Mouse (Mus musculus): ENCODE data around the gene Trib2.

The Trib2 gene

DNA sequence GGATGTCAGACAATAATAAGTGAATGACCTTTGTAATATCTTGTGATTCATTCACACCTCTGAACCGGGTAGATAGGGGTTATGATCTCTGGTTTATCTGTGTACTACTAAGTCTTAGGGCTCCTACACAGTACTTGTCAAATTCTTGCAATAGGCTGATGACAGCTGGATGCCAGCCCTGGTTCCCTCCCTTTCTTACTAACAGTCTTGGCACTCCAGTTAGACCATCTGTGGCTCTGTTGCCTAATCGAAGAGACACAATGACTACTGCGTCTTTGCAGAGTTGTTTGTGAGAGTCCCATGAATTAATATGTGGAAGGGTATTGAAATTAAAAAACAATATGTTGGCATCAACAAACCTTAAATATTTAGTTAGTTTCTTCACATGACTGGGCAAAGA is 48.2 kb downstream of the Trib2 start:
- peak in 1 of 2 experiments; percentile 35 for DNase-seq (ENCODE audit: low spot score in 2 of 2)

DNA sequence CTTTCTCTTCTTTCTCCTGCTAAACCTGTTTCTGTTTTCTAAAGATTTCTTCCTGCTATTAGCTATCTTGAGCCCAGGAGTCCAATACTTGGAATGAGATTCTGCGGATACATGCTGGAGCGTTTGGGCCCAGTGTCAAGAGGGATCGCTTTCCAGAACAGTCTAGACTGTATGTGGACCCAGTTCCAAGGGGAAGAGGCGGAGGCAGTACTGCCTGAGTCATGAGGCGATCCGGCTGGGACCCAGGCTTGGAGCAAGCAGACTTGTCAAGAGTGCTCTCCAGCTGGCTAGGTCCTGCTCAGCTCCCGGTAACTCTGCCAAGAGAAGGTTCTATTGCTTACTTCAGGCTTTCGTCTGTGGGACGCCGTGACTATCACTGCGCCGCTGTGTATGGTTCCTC is 50.7 kb downstream of the Trib2 start:
- DNase-seq (ENCODE audit: low spot score in 2 of 2), result peak; percentile 68 to 73

DNA sequence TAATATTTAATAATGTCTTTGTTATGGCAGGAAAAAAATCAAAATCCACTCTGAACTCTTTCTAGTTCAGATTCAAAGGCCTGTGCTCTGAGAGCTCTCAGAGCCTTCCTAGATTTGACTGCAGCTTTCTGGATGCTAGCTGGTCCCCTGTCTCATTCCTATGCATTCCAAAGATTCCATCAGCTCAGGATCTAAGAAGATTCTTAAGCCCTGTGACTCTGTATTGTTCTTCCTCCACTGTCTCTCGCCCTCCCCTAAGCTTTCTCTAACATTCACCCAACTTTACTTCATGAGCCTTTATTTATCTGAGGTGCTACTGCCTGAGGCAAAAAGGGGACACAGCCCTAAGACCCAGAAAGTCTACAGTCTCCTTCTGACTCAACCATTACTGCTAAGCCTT is 51.5 kb downstream of the Trib2 start:
- DNase-seq (ENCODE audit: low spot score in 2 of 2), result no peak

DNA sequence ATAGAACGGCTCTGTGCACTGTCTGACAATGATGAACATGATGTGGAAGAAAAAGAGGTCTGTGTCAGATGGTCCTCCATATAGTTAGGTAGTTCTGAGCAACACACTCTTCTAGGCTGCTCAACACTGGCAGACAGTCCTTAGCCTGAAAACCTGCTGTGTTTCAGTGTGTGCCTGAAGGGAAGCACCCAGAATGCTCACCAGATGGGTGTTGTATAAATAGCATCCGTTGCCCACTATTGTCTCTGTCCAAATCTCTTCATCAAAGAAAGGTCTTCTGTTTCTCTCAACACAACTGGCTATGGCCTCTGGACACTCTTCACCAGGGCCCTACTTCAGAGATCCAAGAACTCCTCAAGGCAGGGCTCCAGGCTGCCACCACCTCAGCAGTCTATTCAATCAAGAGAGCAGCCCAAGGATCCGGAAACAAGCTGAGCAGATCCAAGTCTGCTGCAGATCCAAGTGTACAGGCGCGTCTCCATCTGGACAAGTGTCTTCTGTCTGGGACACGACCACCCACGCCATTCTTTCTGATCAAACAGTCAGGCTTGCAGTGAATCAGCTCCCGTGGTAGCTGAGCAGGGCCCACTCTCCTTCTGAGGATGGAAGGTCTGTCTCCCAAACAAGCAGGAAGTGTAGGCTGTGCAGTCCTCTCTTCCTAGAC is 55.1 kb downstream of the Trib2 start:
- peak; percentile 76 to 89 for DNase-seq (ENCODE audit: low spot score in 2 of 2)

DNA sequence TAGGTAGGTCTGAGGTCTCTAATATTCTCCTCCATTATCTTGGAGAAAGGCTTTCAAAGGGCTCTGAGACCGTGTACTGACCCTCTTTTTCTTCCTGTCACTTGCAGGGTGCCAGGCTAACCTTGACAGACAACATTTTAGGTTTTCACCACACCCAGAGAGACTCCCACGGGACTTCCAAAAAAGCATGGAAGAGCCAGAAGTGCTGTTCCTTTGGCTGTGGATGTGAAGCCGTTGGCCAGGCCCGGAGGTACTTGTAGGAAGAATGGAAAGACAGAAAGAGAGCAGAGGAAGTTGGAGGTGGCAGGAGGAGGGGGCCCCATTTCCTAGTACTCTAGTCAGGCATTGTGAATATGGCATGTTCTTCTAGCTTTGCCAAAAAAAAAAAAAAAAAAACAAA is 56.0 kb downstream of the Trib2 start:
- DNase-seq (ENCODE audit: low spot score in 2 of 2), result no peak

DNA sequence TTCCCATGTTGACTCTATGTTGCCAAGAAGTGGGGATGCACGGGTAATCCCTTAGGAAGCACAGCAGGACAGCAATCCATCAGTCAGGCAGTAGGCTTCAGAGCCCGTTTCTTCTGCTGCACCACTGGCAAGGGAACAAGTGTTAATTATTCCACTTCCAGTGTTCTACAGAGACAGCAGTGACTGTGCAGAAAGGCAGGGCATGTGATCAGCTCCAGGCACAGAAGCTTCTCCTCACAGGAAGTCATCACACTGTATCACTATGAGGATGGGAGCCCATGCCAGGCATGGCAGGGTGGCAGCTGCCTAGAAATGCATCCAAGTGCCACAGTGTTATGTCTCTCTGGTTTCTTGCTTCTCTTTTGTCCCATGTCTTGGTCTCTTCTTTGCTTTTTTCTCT is 57.9 kb downstream of the Trib2 start:
- DNase-seq (ENCODE audit: low spot score in 2 of 2), result peak; percentile 68 to 83

DNA sequence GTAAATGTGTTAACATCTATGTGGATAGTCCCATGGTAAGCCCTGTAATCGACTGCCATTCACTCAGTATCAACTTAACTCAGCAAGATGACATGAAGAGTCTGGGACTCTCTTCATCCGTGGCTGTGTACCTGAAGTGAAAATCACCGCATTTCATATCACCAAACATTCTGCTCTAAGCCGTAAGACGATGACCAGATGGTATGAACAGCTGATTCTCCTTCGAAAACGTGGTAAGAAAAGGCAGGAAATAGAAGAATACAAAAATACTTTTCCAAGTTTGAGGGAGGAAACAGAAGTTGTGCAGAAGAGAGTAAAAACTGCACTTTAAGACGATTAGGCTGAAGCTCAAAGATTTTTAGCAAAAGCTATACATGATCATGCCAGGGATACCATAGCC is 59.4 kb downstream of the Trib2 start:
- peak in 1 of 2 experiments; percentile 40 for DNase-seq (ENCODE audit: low spot score in 2 of 2)

DNA sequence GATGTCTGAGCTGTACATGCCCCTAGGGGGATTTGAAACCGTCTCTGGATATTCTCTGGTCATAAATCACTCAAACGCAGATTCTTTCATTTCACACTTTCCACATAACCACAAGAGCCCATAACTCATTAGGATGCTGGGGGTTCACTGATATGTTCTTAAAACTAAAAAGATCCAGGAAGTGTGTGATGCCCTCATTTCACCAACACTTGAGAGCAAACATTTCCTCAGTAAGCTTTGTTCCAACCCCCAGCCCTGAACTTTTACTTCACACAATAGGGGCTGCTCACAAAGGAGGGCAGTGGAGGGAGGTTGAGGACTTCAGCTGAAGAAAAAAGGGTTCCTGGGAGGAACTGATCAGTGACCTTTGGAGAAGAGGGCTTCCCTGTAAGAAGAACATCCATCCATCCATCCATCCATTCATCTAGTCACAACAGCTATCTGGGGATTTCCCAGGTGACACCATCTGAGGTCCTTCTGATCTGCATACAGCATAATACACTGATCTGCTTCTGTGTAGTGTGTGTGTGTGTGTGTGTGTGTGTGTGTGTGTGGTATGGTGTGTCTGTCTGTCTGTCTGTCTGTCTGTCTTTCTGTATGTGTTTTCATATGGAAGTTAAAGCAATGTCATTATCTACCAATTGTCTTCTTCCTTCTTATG is 61.6 kb downstream of the Trib2 start:
- DNase-seq (ENCODE audit: low spot score in 2 of 2), result no peak

DNA sequence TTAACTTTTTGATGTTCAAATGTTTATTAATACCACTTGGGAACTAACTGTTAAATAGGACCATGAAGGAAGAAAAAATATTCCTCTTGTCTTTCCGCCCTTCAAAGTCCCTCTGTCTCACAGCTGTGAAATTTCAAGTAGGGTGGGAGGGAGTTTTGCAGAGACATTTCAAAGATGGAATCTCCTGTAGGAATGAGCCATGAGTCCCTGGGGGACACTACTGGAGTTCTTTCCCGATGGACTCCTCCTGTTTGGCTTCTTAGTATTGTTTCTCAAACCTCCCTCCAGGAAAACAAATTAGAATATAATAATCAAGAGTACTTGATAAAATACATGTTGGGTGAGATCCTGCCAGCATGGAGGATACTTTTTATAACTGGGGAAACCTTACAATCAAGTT is 62.1 kb downstream of the Trib2 start:
- DNase-seq (ENCODE audit: low spot score in 2 of 2), result no peak

DNA sequence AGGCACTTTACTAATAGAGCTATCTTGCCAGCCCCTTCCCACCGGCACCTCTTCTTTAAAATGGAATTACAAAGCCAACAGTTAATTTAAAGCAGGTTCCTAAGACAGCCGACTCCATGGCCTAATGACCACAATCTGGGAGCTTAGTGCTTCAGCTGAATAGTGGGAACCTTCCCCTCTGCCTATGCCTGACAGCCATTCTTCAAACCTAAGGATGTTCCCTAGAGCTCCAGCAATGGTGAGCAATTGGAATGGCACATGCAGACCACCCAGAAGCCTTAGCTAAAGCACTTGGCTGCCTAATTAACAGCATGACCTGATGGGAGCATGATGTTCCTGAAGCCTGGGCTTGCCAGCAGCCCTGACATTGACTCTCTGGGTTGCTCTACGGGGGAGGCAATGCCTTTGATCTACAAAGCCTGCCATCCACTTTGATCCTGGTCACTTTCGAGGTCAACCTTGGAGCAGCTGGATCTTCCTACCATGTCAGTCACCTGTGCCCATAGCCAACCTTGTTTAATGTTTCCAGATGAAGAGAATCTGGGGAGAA is 67.0 kb downstream of the Trib2 start:
- DNase-seq (ENCODE audit: low spot score in 2 of 2), result no peak

DNA sequence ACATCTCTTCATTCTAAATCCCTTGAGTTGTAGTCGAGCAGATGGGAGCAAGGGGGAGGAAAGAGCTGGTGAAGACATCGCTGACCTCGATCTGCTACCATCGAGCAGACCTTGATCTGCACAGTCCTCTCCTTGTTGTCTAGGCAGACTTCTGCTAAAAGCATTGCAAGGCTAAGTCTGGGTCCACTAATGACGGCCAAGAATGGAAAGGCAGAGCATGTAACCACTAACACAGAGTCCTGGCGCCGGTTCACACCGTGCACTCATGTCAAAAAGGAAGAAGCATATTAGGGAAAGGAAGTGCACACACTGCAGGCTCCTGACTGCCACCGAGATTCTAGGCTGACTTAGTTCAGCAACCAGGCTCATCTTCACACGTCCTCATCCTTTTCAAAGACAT is 71.0 kb downstream of the Trib2 start:
- no peak for DNase-seq (ENCODE audit: low spot score in 2 of 2)
